Mouse (Mus musculus): Measurements from ENCODE around the gene Klhdc10.

The Klhdc10 gene

DNA sequence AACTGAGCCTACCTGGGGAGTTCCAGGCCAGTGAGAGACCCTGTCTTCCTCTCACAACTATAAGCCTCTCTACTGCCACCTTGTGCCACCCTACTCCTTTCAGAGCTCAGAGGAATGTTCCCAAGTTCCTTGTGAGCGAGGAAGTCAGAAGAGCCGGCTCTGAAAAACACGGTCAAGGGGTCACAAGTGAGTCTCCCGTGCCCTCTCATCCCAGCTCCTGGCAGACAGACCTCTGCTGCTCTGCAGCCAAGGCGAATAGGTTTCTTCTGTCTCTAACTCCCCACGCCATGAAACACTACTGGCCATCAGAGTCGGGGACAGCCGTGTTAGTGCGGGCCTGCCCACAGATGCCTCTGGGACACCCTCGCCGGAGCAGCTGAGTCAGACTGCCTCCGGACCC is 67.0 kb downstream of the Klhdc10 start:
- DNase-seq (ENCODE audit: low spot score): no peak

DNA sequence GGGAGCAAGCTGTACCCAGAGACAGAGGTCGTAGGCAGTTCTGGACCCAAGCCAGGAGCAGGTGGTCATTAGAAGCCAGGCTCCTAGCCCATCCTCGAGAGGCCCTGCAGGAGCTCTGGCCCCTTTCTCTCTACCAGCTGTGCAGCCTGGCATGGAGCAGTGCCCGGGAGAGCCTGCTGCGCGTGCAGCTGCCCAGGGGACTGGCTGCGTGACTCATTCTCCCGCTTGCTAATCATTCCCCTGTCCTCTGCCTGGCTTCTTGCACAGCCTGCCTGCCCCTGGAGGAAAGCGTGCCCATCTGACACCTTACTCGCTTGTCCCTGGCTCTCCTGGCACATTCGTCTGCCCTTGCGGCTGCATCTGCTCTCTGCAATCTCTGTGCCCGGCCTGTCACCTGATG is 67.7 kb downstream of the Klhdc10 start:
- no peak for DNase-seq (ENCODE audit: low spot score)

DNA sequence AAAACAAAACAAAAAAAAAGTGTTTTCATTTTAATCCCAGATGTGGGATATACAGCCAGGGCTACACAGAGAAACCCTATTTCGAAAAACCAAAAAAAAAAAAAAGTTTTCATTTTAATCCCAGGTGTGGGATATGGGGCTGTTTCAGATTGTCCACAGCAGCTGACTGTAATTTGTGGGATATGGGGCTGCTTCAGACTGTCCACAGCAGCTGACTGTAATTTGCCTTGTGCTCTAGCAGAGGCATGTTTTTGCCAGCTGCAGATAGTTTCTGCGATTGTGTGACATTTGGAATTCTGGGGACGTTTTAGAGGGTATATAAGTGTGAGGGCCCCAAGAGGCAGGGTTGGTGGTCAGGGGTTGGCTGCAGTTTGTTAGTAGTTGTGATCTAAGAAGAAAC is 70.0 kb downstream of the Klhdc10 start:
- no peak for DNase-seq (ENCODE audit: low spot score)

DNA sequence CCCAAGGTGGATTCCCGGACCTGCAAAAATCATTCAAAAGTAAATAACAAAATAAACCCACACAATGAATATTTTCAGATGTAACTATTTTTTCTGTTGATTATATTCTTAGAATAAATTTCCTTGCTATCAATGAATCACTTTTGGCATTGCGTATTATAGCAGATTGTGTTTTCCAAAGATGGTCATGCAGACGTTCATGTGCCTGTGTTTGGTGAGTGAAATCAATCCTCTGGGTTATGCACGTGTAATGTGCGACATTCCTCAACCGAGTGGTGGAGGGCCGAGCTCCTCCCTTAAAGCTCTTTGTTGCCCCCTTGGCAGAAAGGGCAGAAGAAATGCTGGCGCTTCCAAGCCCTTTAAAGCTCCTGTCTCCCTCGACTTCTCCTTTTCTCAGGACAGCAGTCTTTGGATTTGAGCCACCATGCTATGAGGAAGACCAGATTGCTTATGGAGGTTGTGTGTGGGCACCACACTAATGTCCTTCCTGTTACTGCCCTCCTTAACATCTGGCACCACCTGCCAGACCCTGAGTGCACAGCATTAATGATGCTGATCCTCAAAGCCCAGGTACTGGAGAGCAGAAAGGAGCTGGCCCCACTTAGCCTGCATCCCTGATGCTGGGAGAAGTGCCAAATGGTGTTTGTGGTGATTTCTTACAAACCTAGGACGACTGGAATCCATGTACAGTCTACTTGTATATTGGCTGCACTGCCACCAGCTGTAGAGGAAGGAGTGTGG is 74.5 kb downstream of the Klhdc10 start:
- no peak for DNase-seq (ENCODE audit: low spot score)

DNA sequence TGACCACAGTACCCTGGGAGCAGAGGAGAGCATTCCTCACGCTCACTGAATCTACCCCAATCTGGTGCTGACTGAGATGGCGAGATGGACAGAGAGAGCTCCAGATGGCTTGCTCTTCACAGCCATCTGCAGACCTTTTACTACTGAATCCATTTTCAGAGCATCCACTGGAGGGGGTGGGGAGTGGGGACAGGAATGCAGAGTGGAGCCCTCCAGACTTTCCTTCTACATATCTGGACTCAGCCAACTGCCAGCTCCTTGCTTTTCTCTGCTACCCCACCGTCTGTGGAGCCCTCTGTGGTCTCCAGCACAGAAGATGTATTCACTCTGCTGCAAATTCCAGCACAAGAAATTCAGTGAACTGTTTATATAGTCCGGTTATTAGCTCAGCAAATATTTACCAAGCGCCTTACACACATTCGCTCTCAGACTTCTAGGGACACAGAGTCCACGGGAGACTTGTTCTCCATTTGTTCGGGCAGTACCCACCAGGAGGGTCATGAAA is 75.6 kb downstream of the Klhdc10 start:
- DNase-seq (ENCODE audit: low spot score): no peak

DNA sequence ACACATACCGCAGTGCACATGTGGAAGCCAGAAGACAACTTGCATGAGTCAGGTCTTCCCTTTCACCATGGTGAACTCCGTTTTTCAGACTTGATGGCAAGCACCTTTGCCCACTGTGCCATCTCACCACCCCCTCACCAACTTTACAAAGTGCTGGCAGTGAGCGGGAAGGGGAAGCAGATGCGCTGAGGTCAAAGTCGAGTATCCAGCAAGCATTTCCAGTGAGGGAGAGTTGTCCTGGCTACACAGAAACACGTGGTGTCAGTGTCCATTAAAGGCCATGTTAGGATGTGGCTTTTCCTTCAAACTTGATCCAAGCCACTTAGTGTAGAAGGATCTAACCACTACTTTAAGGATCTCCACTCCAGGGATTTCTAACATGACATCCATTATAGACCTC is 76.1 kb downstream of the Klhdc10 start:
- no peak for DNase-seq (ENCODE audit: low spot score)

DNA sequence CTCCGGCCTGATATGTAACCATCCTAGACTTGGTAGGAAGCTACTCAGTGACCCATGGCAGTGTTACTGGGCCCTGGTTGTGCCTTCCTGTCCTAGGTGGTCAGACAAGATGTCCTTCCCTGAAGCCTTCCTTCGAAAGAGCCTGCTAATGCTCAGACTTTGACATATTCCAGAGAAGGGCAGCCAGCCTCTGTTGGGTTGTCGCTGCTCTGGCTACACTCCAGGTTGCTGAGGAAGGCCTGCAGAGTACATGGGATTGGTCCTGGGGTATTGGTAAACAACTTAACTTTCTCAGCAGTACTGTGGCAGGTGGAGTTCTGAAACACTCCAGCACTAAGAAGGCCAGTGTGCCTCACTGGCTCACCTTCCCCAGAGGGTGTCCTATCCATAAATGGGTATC is 77.8 kb downstream of the Klhdc10 start:
- no peak for DNase-seq (ENCODE audit: low spot score)

DNA sequence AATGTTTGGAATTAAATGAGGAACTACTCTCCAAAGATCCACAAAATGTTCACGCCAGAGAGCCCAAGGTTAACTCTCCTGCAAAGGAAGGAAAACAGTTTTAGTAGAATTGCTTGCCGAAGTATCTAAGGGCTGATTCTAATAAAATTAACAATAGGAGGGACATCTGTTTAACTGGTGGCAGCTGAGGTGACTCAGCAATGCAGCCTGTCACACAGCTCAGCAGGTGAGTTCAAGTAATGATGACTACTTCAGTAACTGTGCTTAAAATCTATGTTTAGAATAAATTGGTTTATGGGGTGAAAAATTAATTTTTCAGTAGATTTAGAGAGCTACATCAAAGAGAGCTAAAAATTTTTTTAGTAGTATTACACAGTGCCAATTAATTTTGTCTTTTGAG is 81.2 kb downstream of the Klhdc10 start:
- no peak for DNase-seq (ENCODE audit: low spot score)

DNA sequence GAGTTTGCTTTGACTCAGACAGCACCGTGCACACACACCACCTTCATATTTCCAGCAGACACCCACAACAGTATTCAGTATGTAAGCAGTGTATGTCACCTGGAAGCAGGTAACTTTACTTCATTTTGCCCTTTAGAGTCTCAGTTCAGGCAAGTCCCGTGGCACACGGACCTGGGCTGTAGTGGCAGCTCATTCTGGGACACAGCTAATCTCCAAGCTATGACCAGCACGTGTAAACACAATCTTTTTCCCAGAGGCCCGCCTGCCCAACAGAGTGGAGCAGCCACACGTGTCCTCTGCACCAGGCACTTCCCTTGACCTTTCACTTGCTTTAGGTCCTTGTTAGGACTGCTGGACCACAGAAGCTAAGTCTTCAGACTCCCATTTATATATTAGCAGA is 84.8 kb downstream of the Klhdc10 start:
- DNase-seq (ENCODE audit: low spot score): no peak

DNA sequence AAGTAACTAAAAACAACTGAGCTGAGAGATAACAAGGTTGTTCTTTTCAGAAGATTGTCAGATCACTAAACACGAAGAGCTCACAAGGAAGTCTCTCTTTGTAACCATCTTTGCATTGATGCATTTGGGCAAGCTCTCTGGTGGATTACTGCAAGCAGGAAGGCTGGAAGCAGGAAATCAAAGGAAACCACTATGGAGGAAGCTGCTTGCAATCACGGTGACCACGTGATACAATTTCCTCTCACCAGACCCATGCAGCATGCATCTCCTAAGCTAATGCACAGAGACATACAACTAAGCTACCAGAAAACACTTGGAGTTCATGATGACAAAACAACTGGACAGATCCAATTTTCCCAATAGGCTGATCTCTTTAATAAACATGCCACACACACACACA is 97.4 kb downstream of the Klhdc10 start:
- DNase-seq (ENCODE audit: low spot score): no peak
